Mouse (Mus musculus) activated CD4-positive, CD25-positive, alpha-beta regulatory T cell, adult 4 months (primary cell): Measurements from ENCODE around the gene Nfx1. TPM values are rescaled to one million over a fixed set of nuclear protein-coding genes. Genes with fewer than 3 reads are reported as not detected.

ENCODE experiments used
- ATAC-seq: one replicate; pipeline ENCODE4 v1.8.0; 2017
- polyA plus RNA-seq, 2 experiments: library from polyadenylated mRNA; unstranded; fragments of 100-300 nt; shearing (Covaris generic); gene quantifications; one replicate each; pipeline ENCODE4 v1.2.1; 2017

The Nfx1 gene
- polyA plus RNA-seq, 2 experiments from 2014 or later, result 92.3 to 93.9 TPM

DNA sequence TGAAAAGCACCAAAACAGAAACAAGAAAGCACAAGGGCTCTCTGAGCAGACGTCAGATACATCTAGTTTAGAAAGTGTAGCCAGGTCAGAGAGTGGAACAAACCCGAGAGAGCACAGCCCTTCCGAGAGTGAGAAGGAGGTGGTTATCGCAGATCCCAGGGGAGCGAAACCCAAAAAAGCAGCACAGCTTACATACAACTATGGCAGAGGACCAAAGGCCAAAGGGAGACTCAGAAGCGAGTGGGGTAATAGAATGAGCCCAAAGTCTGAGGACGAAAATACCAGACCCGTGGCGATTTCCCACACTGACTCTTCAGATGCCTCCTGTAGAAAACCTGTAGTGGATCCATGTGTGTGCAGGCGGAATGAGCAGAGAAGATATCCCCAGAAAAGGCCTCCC is 5.9 kb downstream of the Nfx1 start:
- ATAC-seq, result no peak

DNA sequence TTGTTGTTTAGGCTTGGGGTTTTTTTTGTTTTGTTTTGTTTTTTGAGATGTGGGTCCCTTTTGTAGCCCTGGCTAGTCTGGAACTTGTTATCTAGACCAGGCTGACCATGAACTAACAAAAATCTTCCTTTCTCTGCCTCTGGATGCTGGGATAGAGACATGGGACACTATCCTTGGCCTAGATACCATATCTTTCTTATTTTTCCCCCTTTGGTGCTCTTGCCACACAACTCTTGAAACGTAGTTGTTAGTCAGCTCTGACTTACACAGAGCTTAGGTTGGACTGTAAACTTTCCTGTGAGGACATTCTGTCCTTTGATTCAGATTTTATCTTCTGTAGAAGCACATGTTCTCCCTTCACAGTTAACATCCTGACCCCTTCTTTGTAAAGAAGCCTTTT is 8.7 kb downstream of the Nfx1 start:
- ATAC-seq, result no peak

GRCm38 (mm10) chr4:40982486-40982885 is 11.8 kb downstream of the Nfx1 start:
- no peak for ATAC-seq

GRCm38 (mm10) chr4:40983686-40984085 is 13.0 kb downstream of the Nfx1 start:
- no peak for ATAC-seq

GRCm38 (mm10) chr4:40989633-40990032 is 18.9 kb downstream of the Nfx1 start:
- ATAC-seq, result no peak

DNA sequence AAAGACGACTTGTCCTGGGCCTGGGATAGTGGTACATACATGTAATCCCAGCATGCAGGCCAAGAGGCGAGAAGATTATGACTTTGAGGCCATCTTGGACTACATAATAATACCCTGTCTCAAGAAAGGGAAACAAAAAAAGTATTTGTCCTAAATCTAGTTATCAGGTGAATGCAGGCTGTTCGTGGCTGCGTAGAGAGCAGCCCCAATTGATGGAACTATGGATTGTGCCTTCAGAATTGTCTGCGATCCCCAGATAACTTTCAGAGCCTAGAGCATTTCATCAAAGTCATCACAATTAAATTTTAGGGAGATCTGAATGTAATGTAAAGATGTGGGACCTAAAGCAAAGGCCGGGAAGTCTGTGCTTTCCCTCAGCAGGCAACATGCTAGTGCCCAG is 25.6 kb downstream of the Nfx1 start:
- no peak for ATAC-seq

DNA sequence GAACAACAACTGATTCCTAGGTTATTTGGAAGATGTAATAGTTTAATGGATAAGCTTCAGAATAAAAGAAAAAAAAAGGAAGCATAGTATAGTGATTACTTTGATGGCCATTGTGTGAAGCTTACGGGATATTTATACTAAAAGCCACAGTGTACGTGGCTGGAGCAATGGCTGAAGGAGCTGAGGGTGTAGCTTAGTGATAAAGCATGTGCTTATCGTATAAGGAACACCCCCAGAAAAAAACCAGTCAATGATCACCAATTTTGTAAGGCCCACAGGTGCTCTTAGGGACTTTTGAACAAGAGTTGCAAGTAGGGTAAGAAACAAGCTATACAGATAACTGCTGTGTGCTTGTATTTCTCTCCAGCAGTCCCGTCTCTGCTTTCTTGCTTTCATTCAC is 27.2 kb downstream of the Nfx1 start:
- ATAC-seq, result no peak

GRCm38 (mm10) chr4:41000271-41000670 is 29.6 kb downstream of the Nfx1 start:
- ATAC-seq, result no peak

- no peak for ATAC-seq
These were observed 30.3 kb downstream of the Nfx1 start for GRCm38 (mm10) chr4:41000842-41001639.

GRCm38 (mm10) chr4:41013351-41013750 is 42.6 kb downstream of the Nfx1 start:
- no peak for ATAC-seq

- no peak for ATAC-seq
These were observed 45.1 kb downstream of the Nfx1 start for GRCm38 (mm10) chr4:41015798-41016197.

- ATAC-seq, result no peak
These were observed 50.4 kb downstream of the Nfx1 start for GRCm38 (mm10) chr4:41021094-41021493.

DNA sequence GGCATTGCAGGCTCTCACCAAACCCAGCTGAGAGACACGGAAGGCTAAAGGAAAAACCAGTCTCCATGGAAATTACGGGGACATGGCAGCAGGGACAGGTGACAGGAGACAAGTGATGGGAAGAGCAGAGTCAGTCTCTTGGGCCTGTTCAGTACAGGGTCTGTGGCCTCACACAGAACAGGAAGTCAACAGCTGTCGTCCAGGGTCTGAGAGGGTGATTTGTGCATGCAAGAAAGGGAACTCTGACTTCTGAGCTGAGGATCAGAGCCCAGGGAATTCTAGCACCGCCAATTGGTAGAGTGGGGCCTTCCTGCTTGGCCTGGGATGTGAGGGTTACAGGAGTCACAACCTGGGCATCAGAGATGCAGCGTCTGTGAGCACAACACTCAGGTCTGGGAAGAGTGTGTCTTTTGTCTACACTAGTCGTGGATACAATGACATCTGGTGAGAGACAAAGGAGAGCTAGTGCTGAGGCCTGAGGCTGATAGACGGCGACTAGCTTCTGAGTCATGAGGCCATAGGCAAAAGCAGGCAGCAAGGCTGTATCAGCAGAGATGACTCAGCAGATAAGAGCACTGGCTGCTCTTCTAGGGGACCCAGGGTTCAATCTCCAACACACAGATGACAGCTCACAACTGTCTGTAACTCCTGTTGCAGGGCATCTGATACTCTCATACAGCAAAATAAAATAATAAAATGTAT is 55.5 kb downstream of the Nfx1 start:
- no peak for ATAC-seq

DNA sequence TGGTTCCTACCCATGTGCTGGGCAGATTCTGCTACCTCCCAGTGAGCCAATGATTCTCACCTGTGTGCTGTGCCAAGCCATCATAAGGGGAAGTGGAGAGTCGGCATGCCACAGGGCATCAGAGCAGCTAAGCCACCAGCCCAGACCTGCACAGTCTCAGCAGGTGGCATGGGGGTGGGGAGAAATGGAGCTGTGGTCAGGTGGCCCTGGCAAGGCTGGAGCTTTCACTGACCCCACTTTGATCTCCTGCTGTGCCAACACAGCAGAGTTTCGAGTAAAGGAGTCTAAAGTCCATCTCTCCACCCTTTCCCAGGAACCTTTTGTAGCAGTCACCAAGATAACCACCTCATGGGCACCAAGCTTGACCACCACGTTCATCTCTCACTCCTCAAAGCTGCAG is 57.2 kb downstream of the Nfx1 start:
- no peak for ATAC-seq

DNA sequence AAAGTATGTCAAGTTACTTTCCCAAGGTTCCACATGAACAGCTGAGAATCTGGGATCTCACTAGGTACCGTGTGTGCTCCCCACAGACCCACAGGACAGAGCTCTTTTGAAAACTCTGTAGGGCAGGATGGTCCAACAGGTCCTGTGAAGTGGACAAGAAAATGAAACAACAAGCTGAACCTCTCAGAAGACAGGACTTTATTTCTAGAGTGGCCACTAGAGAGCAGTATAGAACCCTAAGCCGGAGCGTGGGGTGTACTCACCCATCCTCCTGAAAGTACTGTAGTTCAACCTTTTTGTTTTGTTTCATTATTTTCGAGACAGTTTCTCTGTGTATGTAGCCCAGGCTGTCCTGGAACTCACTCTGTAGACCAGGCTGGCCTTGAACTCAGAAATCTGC is 57.6 kb downstream of the Nfx1 start:
- ATAC-seq, result no peak

DNA sequence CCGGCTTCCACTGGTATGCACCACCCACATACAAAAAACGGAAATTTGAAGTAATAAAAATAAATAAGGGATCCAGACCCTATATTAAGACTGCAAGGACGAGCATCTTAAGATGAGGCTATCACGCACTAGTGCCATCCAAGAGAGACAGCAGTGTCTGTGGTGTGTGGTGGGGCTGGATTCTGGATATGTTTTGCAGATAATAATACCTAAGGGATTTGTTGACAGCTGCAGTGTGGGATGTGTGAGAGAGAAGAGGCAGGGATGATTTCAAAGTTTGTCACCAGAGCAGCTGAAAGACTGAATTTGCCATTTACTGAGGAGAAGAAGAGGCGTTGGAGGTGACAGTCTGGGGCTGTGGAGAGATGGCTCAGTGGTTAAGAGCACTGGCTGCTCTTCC is 58.7 kb downstream of the Nfx1 start:
- ATAC-seq, result no peak

- ATAC-seq, result no peak
These were observed 60.5 kb downstream of the Nfx1 start for GRCm38 (mm10) chr4:41031242-41031641.

- no peak for ATAC-seq
These were observed 67.2 kb downstream of the Nfx1 start for GRCm38 (mm10) chr4:41037942-41038341.

DNA sequence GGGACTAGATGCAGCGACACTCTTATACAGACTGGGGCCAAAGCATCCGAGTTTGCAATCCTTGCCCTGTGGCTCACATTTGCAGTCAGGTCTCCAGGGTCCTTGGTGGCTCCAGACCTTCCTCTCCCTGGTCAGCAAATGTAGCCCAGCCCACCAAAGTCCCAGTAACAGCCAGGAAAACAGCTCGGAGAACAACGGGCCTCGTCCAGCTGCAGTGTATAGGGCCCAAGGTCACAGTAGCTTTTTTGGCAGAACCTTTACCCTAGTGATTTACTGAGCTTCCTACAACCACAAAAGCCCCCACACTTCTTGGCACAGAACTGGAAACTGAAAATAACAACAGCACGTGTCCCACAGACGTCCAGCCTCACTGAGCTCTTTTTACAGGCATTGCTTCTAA is 70.3 kb downstream of the Nfx1 start:
- ATAC-seq, result no peak

DNA sequence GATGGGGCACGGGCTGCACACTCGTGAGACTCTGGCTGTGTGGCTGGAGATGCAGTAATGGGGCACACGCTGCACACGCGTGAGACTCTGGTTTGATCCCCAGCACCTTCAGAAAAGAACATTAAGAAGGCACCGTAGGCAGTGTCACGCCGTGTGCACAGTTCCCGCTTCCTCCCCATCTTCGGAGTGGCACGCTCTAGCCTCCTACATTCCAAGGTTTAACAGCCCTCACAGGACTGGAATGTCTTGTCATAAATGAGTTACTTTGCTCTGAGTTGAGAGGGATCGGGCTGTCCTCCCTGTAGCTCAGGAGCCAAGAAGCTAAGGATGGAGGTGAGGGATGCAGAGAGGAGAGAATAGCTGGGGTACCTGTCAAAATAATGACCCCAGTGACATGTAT is 72.2 kb downstream of the Nfx1 start:
- ATAC-seq, result no peak

GRCm38 (mm10) chr4:41043961-41044360 is 73.3 kb downstream of the Nfx1 start:
- no peak for ATAC-seq

DNA sequence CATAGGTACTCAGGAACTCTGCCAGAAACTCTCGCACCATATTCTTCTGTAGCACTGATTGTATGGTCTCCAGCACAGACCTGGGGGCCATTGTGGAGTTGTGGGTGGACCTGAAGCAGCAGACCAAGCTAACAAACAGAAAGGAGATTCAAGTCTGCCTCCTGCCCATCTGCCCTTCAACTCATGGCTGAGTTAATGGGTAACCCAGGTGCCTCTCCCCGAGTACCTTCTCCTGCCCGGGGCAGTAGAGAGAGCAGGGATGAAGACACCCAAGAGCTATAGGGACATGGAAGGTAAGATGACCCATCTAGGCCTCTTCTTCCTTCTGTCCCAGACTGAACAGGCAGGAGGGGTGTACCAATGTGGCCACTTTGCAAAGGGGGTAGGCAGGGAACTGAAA is 74.6 kb downstream of the Nfx1 start:
- ATAC-seq, result no peak

GRCm38 (mm10) chr4:41046254-41046795 is 75.6 kb downstream of the Nfx1 start:
- ATAC-seq, result no peak
